Mouse (Mus musculus) heart, adult 2 months (tissue): ENCODE measurements around the gene Plcl2. TPM values are rescaled to one million over a fixed set of nuclear protein-coding genes. Genes with fewer than 3 reads are reported as not detected.

ENCODE experiments used
- DNase-seq, 2 experiments: peaks; one replicate each; pipeline ENCODE4 v3.0.0; 2021
- H3K27ac ChIP-seq: fragments of 200-600 bp; 2 replicates; pipeline ENCODE4 v1.8.1; 2022
- H3K27me3 ChIP-seq: fragments of 200-500 bp; 2 replicates; pipeline ENCODE4 v1.6.1; 2012; ENCODE audit warnings: mild to moderate bottlenecking, low read length, inconsistent platforms, mixed read lengths; ENCODE audit not compliant: control insufficient read depth, insufficient read depth
- H3K36me3 ChIP-seq: fragments of 200-500 bp; 2 replicates; pipeline ENCODE4 v1.6.1; 2012; ENCODE audit warnings: low read length, inconsistent platforms; ENCODE audit not compliant: control insufficient read depth, insufficient read depth
- H3K4me1 ChIP-seq: fragments of 200-500 bp; 2 replicates; pipeline ENCODE4 v1.6.1; 2011; ENCODE audit warnings: low read length; ENCODE audit not compliant: control insufficient read depth, insufficient read depth
- H3K4me3 ChIP-seq: fragments of 200-600 bp; 2 replicates; pipeline ENCODE4 v1.8.1; 2022
- H3K79me2 ChIP-seq: fragments of 200-500 bp; replicated peaks from 2 replicates; pipeline ENCODE4 v1.6.1; 2012; ENCODE audit warnings: mild to moderate bottlenecking, inconsistent platforms, low read length, moderate library complexity, mixed read lengths; ENCODE audit not compliant: control insufficient read depth, insufficient read depth
- H3K9ac ChIP-seq: fragments of 200-500 bp; 2 replicates; pipeline ENCODE4 v1.6.1; 2012; ENCODE audit warnings: low read depth, mild to moderate bottlenecking, control low read depth, inconsistent platforms, low read length, mixed read lengths
- CTCF ChIP-seq: fragments of 200-600 bp; IDR thresholded peaks from 2 replicates; pipeline ENCODE4 v1.8.1; 2022; ENCODE audit warnings: antibody characterized with exemption, mild to moderate bottlenecking, moderate library complexity
- EP300 ChIP-seq: fragments of 200-500 bp; IDR thresholded peaks from 2 replicates; pipeline ENCODE4 v1.6.1; 2011; ENCODE audit warnings: low read depth, low read length, control low read depth; ENCODE audit not compliant: insufficient read depth
- POLR2A ChIP-seq: fragments of 200-500 bp; IDR thresholded peaks from 2 replicates; pipeline ENCODE4 v1.6.1; 2011; ENCODE audit warnings: mild to moderate bottlenecking, low read depth, low read length, control low read depth; ENCODE audit not compliant: insufficient read depth
- WGBS: fragments of 180-500 bp; shearing (Covaris S2); methylation state at CpG from one replicate; pipeline ENCODE4 v1.1.7; 2018; 5-methylcytosine and 5-hydroxymethylcytosine counted together
- intact Hi-C: fragments of 180-260 bp; cut with DNase I; formaldehyde crosslinking; loops from one replicate; pipeline ENCODE4 v1.15.1; 2025
- long read RNA-seq: library from polyadenylated mRNA; stranded (forward); transcript quantifications from one replicate; pipeline ENCODE4 v2.0.0, GENCODE M21; 2021
- polyA plus RNA-seq: library from polyadenylated mRNA; depleted of rRNA; stranded (reverse); fragments of >200 nt; gene quantifications from 2 replicates; pipeline ENCODE4 v1.2.3, GENCODE M21; 2012; rRNA removed
- total RNA-seq, 2 experiments: library from RNA; stranded (reverse); gene quantifications; 2 replicates each; pipeline ENCODE4 v1.2.3; 2021

The Plcl2 gene
- 1 to 10 TPM; 7.5 to 8.0 TPM for total RNA-seq
- polyA plus RNA-seq = 2.8 and 6.1 TPM in 2 replicates
- long read RNA-seq, full-length matches to known transcripts = 4 of 13 reads
- long read RNA-seq, partial matches to known transcripts = 4 of 13 reads
- long read RNA-seq, other reads (novel, unspliced or antisense) = 5 of 13 reads

DNA sequence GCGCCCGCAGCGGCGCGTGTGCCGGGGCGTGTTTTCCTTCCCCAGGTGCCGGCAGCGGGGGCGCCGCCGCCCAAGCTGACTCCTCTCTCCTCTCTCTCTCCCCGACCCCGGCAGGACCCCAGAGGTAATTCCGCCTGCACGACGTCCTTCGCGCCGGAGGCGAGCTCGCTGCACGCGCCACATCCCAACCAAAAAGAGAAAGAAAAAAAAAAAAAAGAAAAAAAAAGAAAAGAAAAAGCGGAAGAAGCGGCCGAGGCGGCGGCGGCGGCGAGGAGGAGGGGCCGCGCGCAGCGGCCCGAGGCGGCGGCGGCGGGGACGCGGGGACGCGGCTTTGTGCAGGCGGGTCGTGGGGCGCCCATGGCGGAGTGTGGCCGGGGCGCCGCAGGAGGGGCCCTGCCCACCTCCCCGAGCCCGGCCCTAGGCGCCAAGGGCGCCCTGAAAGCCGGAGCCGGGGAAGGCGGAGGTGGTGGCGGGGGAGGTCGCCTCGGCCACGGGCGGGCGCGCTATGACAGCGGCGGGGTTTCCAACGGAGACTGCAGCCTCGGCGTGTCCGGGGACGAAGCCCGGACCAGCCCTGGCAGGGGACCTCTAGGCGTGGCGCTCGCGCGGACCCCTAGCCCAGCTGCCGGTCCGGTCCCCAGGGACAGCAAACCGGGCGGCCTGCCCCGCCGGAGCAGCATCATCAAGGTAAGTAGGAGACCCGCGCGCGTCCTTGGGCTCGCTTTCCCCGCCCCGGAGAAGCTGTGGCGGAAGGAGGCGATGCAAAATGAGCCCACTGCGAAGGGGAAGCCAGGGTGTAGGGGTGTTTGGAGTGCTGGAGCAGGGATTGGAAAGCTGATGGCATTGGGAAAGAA lies at the start of gene Plcl2:
Plcl2 (plus strand) TSS at position 153 of the 854 bp plus-strand sequence.
- TF ChIP-seq POLR2A (no peak), EP300 (no peak), CTCF (no peak)
- no peaks in the 10 kb centered on the region for H3K27me3 ChIP-seq
- H3K27ac ChIP-seq = peak within 1 kb of the TSS; percentile 78
- intact Hi-C loops = loop anchor here (1.0 to 5.0 kb wide), 5 partner anchors 39 to 283 kb away; no protein-coding TSS in a partner anchor
- H3K36me3 ChIP-seq = no peaks in the 10 kb centered on the region
- H3K4me1 ChIP-seq = peaks cover 3% of the 10 kb centered on the region
- 0 out of 2 replicates have a peak, but pooled peaks cover 3% of the 10 kb centered on the region for H3K79me2 ChIP-seq
- peak; percentile 82 for DNase-seq
- WGBS = under 1% methylated on average over 93 of the region's 95 CpGs
- peak within 1 kb of the TSS; percentile 88 for H3K4me3 ChIP-seq
- H3K9ac ChIP-seq = peak within 1 kb of the TSS; percentile 91

DNA sequence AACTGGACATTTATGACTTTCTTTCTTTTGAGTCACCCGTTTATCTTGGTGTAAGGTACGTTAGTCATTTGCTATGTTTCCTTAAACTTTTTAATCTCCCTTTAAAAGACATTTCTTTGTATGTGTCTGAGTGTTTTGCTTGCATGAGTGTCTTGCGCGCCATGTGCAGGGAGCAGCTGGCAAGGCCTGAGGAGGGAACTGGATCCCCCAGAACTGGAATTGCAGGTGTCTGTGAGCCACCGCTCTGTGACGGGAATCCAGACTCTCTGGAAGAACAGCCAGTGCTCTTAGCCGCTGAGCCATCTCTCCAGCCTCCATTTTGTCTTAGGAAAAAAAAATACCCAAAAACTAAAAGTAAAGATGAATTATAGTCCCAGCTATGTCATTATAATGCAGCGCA lies 48.9 kb upstream of the Plcl2 start:
- no peak for DNase-seq
- Histone ChIP-seq H3K27ac (no peak overlapping the region), H3K36me3 (no peaks in the 10 kb centered on the region), H3K79me2 (no peaks in the 10 kb centered on the region), H3K4me3 (no peak overlapping the region), H3K4me1 (no peaks in the 10 kb centered on the region), H3K27me3 (no peaks in the 10 kb centered on the region), H3K9ac (no peak overlapping the region)
- no peak for TF ChIP-seq EP300
- no peak for TF ChIP-seq POLR2A
- TF ChIP-seq CTCF = no peak
- intact Hi-C loops = no loop called here
- WGBS = 95% methylated on average over 8 of the region's 8 CpGs

DNA sequence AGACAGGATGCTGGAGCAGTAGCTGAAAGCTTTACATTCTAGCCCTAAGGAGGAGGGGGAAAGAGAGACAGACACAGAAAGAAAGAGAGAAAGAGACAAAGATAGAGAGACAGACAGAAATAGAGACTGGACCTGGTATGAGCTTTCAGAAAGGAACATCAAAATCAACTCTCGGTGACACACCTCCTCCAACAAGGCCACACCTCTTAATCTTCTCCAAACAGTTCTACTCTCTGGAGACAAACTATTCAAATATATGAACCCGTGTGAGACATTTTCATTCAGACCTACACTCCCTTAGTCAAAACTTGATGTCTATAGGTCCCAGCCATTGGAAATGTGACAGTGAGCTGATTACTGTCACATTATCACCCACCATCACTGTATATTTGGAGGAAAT lies 41.8 kb upstream of the Plcl2 start:
- WGBS = 72% methylated on average over 2 of the region's 2 CpGs
- Histone ChIP-seq H3K4me1 (peaks cover 1% of the 10 kb centered on the region), H3K36me3 (no peaks in the 10 kb centered on the region), H3K9ac (no peak overlapping the region), H3K27me3 (no peaks in the 10 kb centered on the region), H3K27ac (no peak overlapping the region), H3K79me2 (no peaks in the 10 kb centered on the region), H3K4me3 (no peak overlapping the region)
- intact Hi-C loops = no loop called here
- no peak for DNase-seq
- TF ChIP-seq EP300 (no peak), CTCF (no peak), POLR2A (no peak)

DNA sequence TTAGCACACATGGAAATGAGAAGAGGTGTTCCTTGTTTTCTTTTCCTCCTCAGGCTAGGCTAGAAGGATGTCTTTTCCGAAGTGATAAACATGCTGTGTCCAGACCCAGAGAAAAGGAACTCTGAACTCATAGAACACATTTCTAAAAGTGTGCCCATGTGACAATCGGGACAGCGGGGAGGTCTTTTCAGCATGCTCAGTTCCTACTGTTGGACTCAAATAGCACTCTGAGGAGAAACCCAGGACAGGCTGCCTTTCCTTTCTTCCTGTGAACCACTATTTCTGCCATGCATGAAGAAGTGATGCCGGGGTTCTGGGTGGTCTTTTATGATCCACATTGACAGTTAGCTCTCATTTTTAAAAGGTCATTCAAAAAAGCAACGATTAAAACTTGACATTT lies 40.1 kb upstream of the Plcl2 start:
- 81% methylated on average over 5 of the region's 5 CpGs for WGBS
- no peaks in the 10 kb centered on the region for H3K36me3 ChIP-seq

DNA sequence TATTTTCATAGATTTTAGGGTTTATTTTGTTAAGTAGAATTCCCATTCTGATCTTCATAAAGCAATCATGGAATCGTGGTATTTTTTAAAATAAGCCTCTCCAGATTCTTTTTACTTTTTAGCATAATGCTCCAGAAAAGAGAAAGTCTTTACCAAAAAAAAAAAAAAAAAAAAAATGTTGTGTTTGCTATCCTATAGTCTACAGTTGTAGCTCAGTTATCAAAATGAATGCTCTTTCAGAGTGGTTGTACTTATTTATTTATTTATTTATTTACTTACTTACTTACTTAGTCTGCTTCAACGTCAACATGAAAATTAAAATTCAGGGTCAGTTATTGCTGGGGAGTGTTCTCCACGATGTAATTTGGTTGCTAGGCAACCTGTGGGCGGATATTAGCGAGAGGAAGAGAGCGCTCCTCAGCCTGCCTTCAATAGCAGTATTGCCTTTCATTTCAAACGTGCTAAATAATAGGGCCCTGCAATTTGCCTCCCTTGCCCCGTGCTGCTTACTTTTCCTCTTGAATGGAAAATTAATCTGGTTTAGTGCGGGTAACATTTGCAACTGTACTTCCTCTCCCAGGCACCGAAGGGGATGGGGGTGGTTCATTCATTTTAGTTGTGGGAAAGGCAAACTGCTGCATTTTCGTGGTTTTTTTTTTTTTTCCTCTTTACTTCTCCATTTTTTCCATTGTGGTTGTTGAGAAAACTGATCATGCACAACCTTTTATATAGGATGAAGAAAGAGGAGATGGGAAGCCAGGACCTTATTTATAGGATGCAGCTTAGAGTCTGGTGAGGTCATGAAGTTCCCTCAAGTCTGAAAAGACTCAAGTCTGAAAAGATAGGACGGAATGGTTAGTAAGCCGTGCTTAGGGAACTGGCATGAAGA lies 39.4 kb upstream of the Plcl2 start:
- Histone ChIP-seq H3K27ac (peak overlapping the region; percentile 87), H3K36me3 (no peaks in the 10 kb centered on the region), H3K4me1 (peaks cover 1% of the 10 kb centered on the region), H3K4me3 (peak overlapping the region; percentile 42), H3K9ac (peak overlapping the region; percentile 28; the same call in 1 of the 2 replicates), H3K79me2 (no peaks in the 10 kb centered on the region), H3K27me3 (no peaks in the 10 kb centered on the region)
- peak; percentile 27 to 54 for DNase-seq
- no peak for TF ChIP-seq POLR2A
- TF ChIP-seq CTCF = no peak
- no peak for TF ChIP-seq EP300
- intact Hi-C loops = loop anchor here (2.0 kb wide), 1 partner anchor 39 kb away; the partner anchor contains the start of gene Plcl2
- 25% methylated on average over 13 of the region's 13 CpGs for WGBS

More for the DNA sequence above, 40.1 kb upstream of the Plcl2 start:
- Histone ChIP-seq H3K4me1 (peaks cover 1% of the 10 kb centered on the region), H3K9ac (no peak overlapping the region), H3K4me3 (no peak overlapping the region), H3K27ac (no peak overlapping the region), H3K27me3 (no peaks in the 10 kb centered on the region), H3K79me2 (no peaks in the 10 kb centered on the region)
- intact Hi-C loops = no loop called here
- no peak for DNase-seq
- TF ChIP-seq CTCF (no peak), EP300 (no peak), POLR2A (no peak)
